Mouse (Mus musculus) heart, postnatal 0 days (tissue): ENCODE measurements around the gene Cyb5d1. TPM values are rescaled to one million over a fixed set of nuclear protein-coding genes. Genes with fewer than 3 reads are reported as not detected.

Experiments used
- ATAC-seq: fragments of 200-750 bp; cut with Nextera tagmentation; 2 replicates; pipeline ENCODE4 v1.8.0; 2017; ENCODE audit warnings: low read depth, moderate number of reproducible peaks, moderate library complexity; ENCODE audit not compliant: insufficient read depth
- DNase-seq: peaks from one replicate; pipeline ENCODE4 v3.0.0-alpha.2; 2016; ENCODE audit warnings: low spot score
- H3K27ac ChIP-seq: fragments of 300-500 bp; sonication (generic); 2 replicates; pipeline ENCODE4 v1.5.1; 2014; ENCODE audit warnings: low read depth, mild to moderate bottlenecking
- H3K27me3 ChIP-seq: fragments of 300-500 bp; sonication (generic); 2 replicates; pipeline ENCODE4 v1.6.1; 2014; ENCODE audit warnings: low read length, mixed read lengths; ENCODE audit not compliant: control insufficient read depth, insufficient read depth
- H3K36me3 ChIP-seq: fragments of 300-500 bp; sonication (generic); replicated peaks from 2 replicates; pipeline ENCODE4 v1.6.1; 2014; ENCODE audit warnings: low read length, mixed read lengths; ENCODE audit not compliant: control insufficient read depth, insufficient read depth
- H3K4me1 ChIP-seq: fragments of 300-500 bp; sonication (generic); 2 replicates; pipeline ENCODE4 v1.6.1; 2014; ENCODE audit warnings: antibody characterized with exemption; ENCODE audit not compliant: control insufficient read depth, insufficient read depth
- H3K4me2 ChIP-seq: fragments of 300-500 bp; sonication (generic); 2 replicates; pipeline ENCODE4 v1.6.1; 2014; ENCODE audit warnings: low read depth, mild to moderate bottlenecking, low read length, moderate library complexity
- H3K4me3 ChIP-seq: fragments of 300-500 bp; sonication (generic); 2 replicates; pipeline ENCODE4 v1.5.1; 2014; ENCODE audit warnings: low read depth, low read length
- H3K9ac ChIP-seq: fragments of 300-500 bp; sonication (generic); replicated peaks from 2 replicates; pipeline ENCODE4 v1.6.1; 2014; ENCODE audit warnings: low read depth, low read length, mixed read lengths
- H3K9me3 ChIP-seq: fragments of 300-500 bp; sonication (generic); replicated peaks from 2 replicates; pipeline ENCODE4 v1.6.1; 2016; ENCODE audit warnings: low read length; ENCODE audit not compliant: control insufficient read depth
- CTCF ChIP-seq: IDR thresholded peaks from 2 replicates; pipeline ENCODE4 v1.5.1; 2016; ENCODE audit warnings: antibody characterized with exemption, control low read depth, low read depth
- EP300 ChIP-seq: IDR thresholded peaks from 2 replicates; pipeline ENCODE4 v1.6.1; 2016; ENCODE audit warnings: antibody characterized with exemption, low read depth
- WGBS: fragments of 180-500 bp; shearing (Covaris S2); extraction: QIAGEN DNeasy Blood & Tissue Kit; methylation state at CpG from one replicate; pipeline ENCODE4 v1.1.7; 2014; 5-methylcytosine and 5-hydroxymethylcytosine counted together
- polyA plus RNA-seq: library from polyadenylated mRNA; unstranded; fragments of >200 nt; fragmentation: Nextera tagmentation; extraction: Ambion mirVana; gene quantifications from 2 replicates; pipeline ENCODE4 v1.2.1, GENCODE M21; 2015
- total RNA-seq: library from RNA; depleted of rRNA; stranded (reverse); fragments of >200 nt; gene quantifications from 2 replicates; pipeline ENCODE4 v1.2.3, GENCODE M21; 2014; ENCODE audit warnings: low replicate concordance

Gene Cyb5d1
- total and polyA plus RNA-seq, 2 experiments from 2014 or later, result 16.7 to 17.6 TPM

- TF ChIP-seq EP300 (0 out of 2 replicates have a peak, but pooled peaks have one; percentile 15), CTCF (no peak; the same call in 1 of the 2 replicates)
- under 1% methylated on average over 33 of the region's 33 CpGs for WGBS
- H3K36me3 ChIP-seq, result peaks cover 53% of the 10 kb centered on the region
Measured at GRCm38 (mm10) chr11:69408541-69409377, 13.3 kb upstream of the Cyb5d1 start.

GRCm38 (mm10) chr11:69407724-69408004 lies 12.2 kb upstream of the Cyb5d1 start:
- Histone ChIP-seq H3K4me1 (peaks cover 16% of the 10 kb centered on the region; the same call in 1 of the 2 replicates), H3K4me3 (no peak overlapping the region), H3K9ac (no peak overlapping the region), H3K27me3 (no peaks in the 10 kb centered on the region), H3K27ac (no peak overlapping the region), H3K4me2 (no peak overlapping the region), H3K9me3 (no peaks in the 10 kb centered on the region), H3K36me3 (peaks cover 56% of the 10 kb centered on the region)
- DNase-seq (peak; percentile 2), ATAC-seq (no peak)
- 82% methylated on average over 4 of the region's 4 CpGs for WGBS
- TF ChIP-seq EP300 (no peak), CTCF (no peak)

More at GRCm38 (mm10) chr11:69408541-69409377, 13.3 kb upstream of the Cyb5d1 start:
- Histone ChIP-seq H3K4me1 (peaks cover 26% of the 10 kb centered on the region; the same call in 1 of the 2 replicates), H3K9me3 (no peaks in the 10 kb centered on the region), H3K27ac (peak overlapping the region; percentile 98), H3K4me2 (peak overlapping the region; percentile 96), H3K4me3 (peak overlapping the region; percentile 89), H3K9ac (peak overlapping the region; percentile 88), H3K27me3 (no peaks in the 10 kb centered on the region)
- DNase-seq (peak; percentile 98), ATAC-seq (peak; percentile 67)

- TF ChIP-seq EP300 (no peak), CTCF (no peak)
- Histone ChIP-seq H3K36me3 (peaks cover 59% of the 10 kb centered on the region), H3K4me2 (no peak overlapping the region)
Measured at GRCm38 (mm10) chr11:69406867-69407723, 11.7 kb upstream of the Cyb5d1 start.

GRCm38 (mm10) chr11:69406282-69406681 lies 10.9 kb upstream of the Cyb5d1 start:
- H3K27me3 ChIP-seq, result no peaks in the 10 kb centered on the region
- TF ChIP-seq EP300, result no peak
- TF ChIP-seq CTCF, result no peak
- peaks cover 7% of the 10 kb centered on the region; the same call in 1 of the 2 replicates for H3K4me1 ChIP-seq
- 90% methylated on average over 19 of the region's 19 CpGs for WGBS
- no peak overlapping the region for H3K4me2 ChIP-seq
- H3K9me3 ChIP-seq, result no peaks in the 10 kb centered on the region
- no peak for ATAC-seq
- no peak overlapping the region for H3K27ac ChIP-seq
- DNase-seq, result no peak
- H3K9ac ChIP-seq, result no peak overlapping the region
- no peak overlapping the region for H3K4me3 ChIP-seq
- peaks cover 67% of the 10 kb centered on the region for H3K36me3 ChIP-seq

More at GRCm38 (mm10) chr11:69406867-69407723, 11.7 kb upstream of the Cyb5d1 start:
- ATAC-seq (no peak), DNase-seq (no peak)
- Histone ChIP-seq H3K4me1 (peaks cover 11% of the 10 kb centered on the region; the same call in 1 of the 2 replicates), H3K9ac (no peak overlapping the region), H3K27ac (no peak overlapping the region), H3K4me3 (no peak overlapping the region), H3K27me3 (no peaks in the 10 kb centered on the region), H3K9me3 (no peaks in the 10 kb centered on the region)
- 88% methylated on average over 16 of the region's 16 CpGs for WGBS

GRCm38 (mm10) chr11:69405397-69406200 lies 10.2 kb upstream of the Cyb5d1 start:
- no peak overlapping the region for H3K9ac ChIP-seq
- no peak overlapping the region for H3K4me2 ChIP-seq
- H3K36me3 ChIP-seq, result peaks cover 70% of the 10 kb centered on the region
- no peaks in the 10 kb centered on the region for H3K9me3 ChIP-seq
- H3K4me3 ChIP-seq, result no peak overlapping the region
- peaks cover 7% of the 10 kb centered on the region; the same call in 1 of the 2 replicates for H3K4me1 ChIP-seq
- no peaks in the 10 kb centered on the region for H3K27me3 ChIP-seq
- no peak for TF ChIP-seq EP300
- no peak for TF ChIP-seq CTCF
- DNase-seq (no peak), ATAC-seq (no peak)
- WGBS, result 91% methylated on average over 24 of the region's 24 CpGs
- no peak overlapping the region for H3K27ac ChIP-seq
